14 mouse cellular contexts compared by ENCODE assay signal in the genomic region with DNA sequence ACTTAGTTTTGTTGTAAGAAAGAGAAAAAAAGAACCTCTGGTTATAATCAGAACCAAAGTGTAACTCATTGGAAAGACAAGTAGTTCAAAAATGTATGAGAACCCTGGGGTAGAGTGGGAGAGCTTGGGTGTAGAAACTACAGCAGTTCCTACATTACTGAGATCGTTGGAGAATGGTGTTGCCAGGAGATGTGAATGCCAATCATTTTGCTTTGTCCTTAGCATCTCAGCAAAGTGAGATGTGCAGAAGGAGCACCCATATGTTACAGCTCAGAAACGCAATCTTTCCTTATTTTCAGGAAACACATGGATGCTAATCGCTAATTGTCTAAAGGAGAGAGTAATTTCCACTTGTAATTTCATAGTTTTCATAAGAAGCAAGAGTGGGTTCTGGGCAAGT.
DNase-seq lines count a peak whose midpoint lies in the region; ATAC-seq lines count a peak whose summit lies in the region.
"Had no signal": no experiment of that assay in that cellular context is flagged by ENCODE, and none has a peak within 500 bp of the region (broad histone marks: within the 10 kb centered on the region; RNA-seq: fewer than 3 reads in every experiment).

No protein-coding gene starts in this region.

- no peak for DNase-seq in frontal cortex, postnatal 14 days (ENCODE audit: low spot score in 2 of 2)
- DNase-seq in left cerebral cortex, postnatal 14 days (ENCODE audit: low spot score in 2 of 2): peak; percentile 44 to 57
- no peak for DNase-seq in left cerebral cortex, postnatal 4 days
- DNase-seq in brain, embryonic 18.5 days (ENCODE audit: low read depth, low spot score): peak; percentile 60
- peak; percentile 12 to 16 for DNase-seq in layer of hippocampus, postnatal 36 days
- DNase-seq in embryo, embryonic 11 days: no peak
- DNase-seq in adrenal gland, postnatal 10 days: no peak
- DNase-seq: adrenal gland, adult 2 months; gastrocnemius, postnatal 14 days; heart, adult 2 months; kidney, adult 9 months; kidney, postnatal 36 days; liver, embryonic 13.5 days had no signal

- ATAC-seq in frontal cortex, adult (ENCODE audit: low TSS enrichment): peak; percentile 75

- intact Hi-C loops in left cerebral cortex, postnatal 14 days (cut with DNase I): no loop called here
- intact Hi-C loops in left cerebral cortex, postnatal 4 days (cut with DNase I): no loop called here

Comparison
In these comparisons a context has a peak if more than half of its experiments do, and no peak if none do; other contexts are left out.
1. DNase-seq: peak in left cerebral cortex, postnatal 14 days (2 of 2), brain, embryonic 18.5 days (single experiment) and layer of hippocampus, postnatal 36 days (2 of 2); none in frontal cortex, postnatal 14 days (0 of 2), left cerebral cortex, postnatal 4 days (single experiment), embryo, embryonic 11 days (single experiment) and adrenal gland, postnatal 10 days (single experiment).